Mouse (Mus musculus): ENCODE results near the gene Def6. TPM values are rescaled to one million over a fixed set of nuclear protein-coding genes. Genes with fewer than 3 reads are reported as not detected.

The Def6 gene
- total RNA-seq, 1 experiment, result 17.6 TPM

- H3K9ac ChIP-seq (ENCODE audit: insufficient read depth, low read depth, low read length, poor library complexity, severe bottlenecking), result no peak overlapping the region
- H3K36me3 ChIP-seq (ENCODE audit: control insufficient read depth, insufficient read depth, low read length, poor library complexity, severe bottlenecking), result no peaks in the 10 kb centered on the region; the same call in 1 of the 2 replicates
- peaks cover 8 to 13% of the 10 kb centered on the region in 2 experiments for H3K4me1 ChIP-seq (ENCODE audit: control insufficient read depth in 2 of 2, insufficient read depth in 2 of 2, low read length in 2 of 2, poor library complexity in 1 of 2)
- H3K4me3 ChIP-seq (ENCODE audit: insufficient read depth in 1 of 2, low read depth in 1 of 2, low read length in 2 of 2, poor library complexity in 1 of 2, severe bottlenecking in 1 of 2), result no peak overlapping the region
- DNase-seq (ENCODE audit: low read depth, low spot score), result no peak
- in situ Hi-C loops (cut with MboI; ENCODE audit: low sequenced_read_pairs in 2 of 2, unreplicated experiment in 2 of 2), result no loop called here
- no peak overlapping the region for H3K27ac ChIP-seq (ENCODE audit: insufficient read depth, low read depth, low read length, poor library complexity, severe bottlenecking)
- H3K9me3 ChIP-seq (ENCODE audit: control insufficient read depth, insufficient read depth, low read depth, low read length), result no peaks in the 10 kb centered on the region
- TF ChIP-seq CHD2 (IDR thresholded peaks at IDR 0.05; ENCODE audit: low read depth, low read length) (no peak), ZC3H11A (IDR thresholded peaks at IDR 0.05; ENCODE audit: borderline replicate concordance, low read depth, low read length) (no peak), HCFC1 (IDR thresholded peaks at IDR 0.05; ENCODE audit: borderline replicate concordance, insufficient read depth, low read length) (no peak), ZNF384 (IDR thresholded peaks at IDR 0.05; ENCODE audit: low read depth, low read length) (no peak), MAFK (IDR thresholded peaks at IDR 0.05; ENCODE audit: insufficient read depth, low read depth, low read length) (no peak)
These were observed 3.4 kb upstream of the Def6 start for GRCm38 (mm10) chr17:28204052-28204720.

DNA sequence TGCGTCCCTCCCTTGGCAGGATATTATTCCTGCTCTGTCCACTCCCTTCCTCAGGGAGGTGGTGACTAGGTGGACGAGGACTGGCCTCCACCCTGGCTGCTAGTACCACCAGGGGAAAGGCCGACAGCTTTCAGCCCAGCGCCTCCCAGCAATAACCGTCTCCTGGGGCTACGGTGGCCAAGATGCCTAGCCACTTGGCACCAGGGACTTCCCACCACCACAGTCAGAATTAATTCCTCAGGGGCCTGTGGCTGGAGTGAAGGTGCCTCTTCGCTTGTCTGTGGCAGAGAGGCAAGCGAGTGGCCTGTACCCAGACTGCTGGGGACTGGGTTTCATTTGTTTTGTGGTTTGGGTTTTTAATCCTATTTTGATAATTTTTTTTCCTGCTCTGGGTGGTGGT is 2.1 kb upstream of the Def6 start:
- Histone ChIP-seq H3K9me3 (ENCODE audit: control insufficient read depth, insufficient read depth, low read depth, low read length) (no peaks in the 10 kb centered on the region), H3K4me1 (ENCODE audit: control insufficient read depth in 2 of 2, insufficient read depth in 2 of 2, low read length in 2 of 2, poor library complexity in 1 of 2) (peaks cover 8 to 16% of the 10 kb centered on the region in 2 experiments), H3K27ac (ENCODE audit: insufficient read depth, low read depth, low read length, poor library complexity, severe bottlenecking) (no peak overlapping the region), H3K36me3 (ENCODE audit: control insufficient read depth, insufficient read depth, low read length, poor library complexity, severe bottlenecking) (no peaks in the 10 kb centered on the region; the same call in 1 of the 2 replicates), H3K9ac (ENCODE audit: insufficient read depth, low read depth, low read length, poor library complexity, severe bottlenecking) (no peak overlapping the region), H3K4me3 (ENCODE audit: insufficient read depth in 1 of 2, low read depth in 1 of 2, low read length in 2 of 2, poor library complexity in 1 of 2, severe bottlenecking in 1 of 2) (no peak overlapping the region)
- in situ Hi-C loops (cut with MboI; ENCODE audit: low sequenced_read_pairs in 2 of 2, unreplicated experiment in 2 of 2), result no loop called here
- TF ChIP-seq ZNF384 (IDR thresholded peaks at IDR 0.05; ENCODE audit: low read depth, low read length), result no peak
- DNase-seq (ENCODE audit: low read depth, low spot score), result no peak

DNA sequence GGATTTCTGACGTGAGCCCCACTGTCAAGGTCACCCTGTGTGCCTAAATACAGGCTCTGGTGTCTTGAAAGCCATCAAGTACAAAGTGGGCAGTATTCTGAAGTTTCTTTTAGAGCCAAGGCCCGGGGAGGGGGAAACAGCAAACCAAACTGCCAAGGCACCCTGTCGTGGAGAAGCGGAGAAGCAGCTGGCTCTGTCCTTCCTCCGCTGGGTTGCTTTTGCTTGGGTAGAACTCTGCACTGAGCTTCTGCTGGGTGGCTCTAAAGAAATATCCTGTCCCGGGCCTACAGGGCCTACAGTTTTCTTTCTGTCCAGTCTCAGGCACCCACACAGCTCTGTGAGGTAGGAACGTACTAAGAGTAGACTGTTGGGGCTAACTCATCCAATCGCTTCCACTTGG is 486 bp upstream of the Def6 start:
- H3K9ac ChIP-seq (ENCODE audit: insufficient read depth, low read depth, low read length, poor library complexity, severe bottlenecking), result peak overlapping the region; percentile 67; the same call in 1 of the 2 replicates

DNA sequence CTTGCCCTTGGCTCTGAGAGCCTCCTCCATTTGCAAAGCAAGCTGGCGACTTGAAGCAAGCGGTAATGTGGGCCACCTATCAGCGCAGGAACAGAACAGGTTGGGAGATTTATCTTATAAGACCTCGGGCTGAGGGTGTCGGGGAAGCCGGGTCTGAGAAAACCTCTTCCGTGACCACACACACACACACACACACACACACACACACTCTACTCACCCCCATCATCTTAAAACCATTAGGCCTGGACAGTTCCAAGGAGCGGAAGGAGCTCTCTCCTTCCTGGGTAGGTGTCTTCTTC is 685 bp downstream of the Def6 start:
- TF ChIP-seq HCFC1 (IDR thresholded peaks at IDR 0.05; ENCODE audit: borderline replicate concordance, insufficient read depth, low read length), result no peak
- no peak for TF ChIP-seq ZNF384 (IDR thresholded peaks at IDR 0.05; ENCODE audit: low read depth, low read length)
- no peak for TF ChIP-seq CHD2 (IDR thresholded peaks at IDR 0.05; ENCODE audit: low read depth, low read length)
- TF ChIP-seq MAFK (IDR thresholded peaks at IDR 0.05; ENCODE audit: insufficient read depth, low read depth, low read length), result no peak
- no peak for TF ChIP-seq ZC3H11A (IDR thresholded peaks at IDR 0.05; ENCODE audit: borderline replicate concordance, low read depth, low read length)
- peak overlapping the region; percentile 54; the same call in 1 of the 2 replicates for H3K27ac ChIP-seq (ENCODE audit: insufficient read depth, low read depth, low read length, poor library complexity, severe bottlenecking)
- H3K4me1 ChIP-seq (ENCODE audit: control insufficient read depth in 2 of 2, insufficient read depth in 2 of 2, low read length in 2 of 2, poor library complexity in 1 of 2), result peaks cover 9 to 29% of the 10 kb centered on the region in 2 experiments
- H3K4me3 ChIP-seq (ENCODE audit: insufficient read depth in 1 of 2, low read depth in 1 of 2, low read length in 2 of 2, poor library complexity in 1 of 2, severe bottlenecking in 1 of 2), result peak overlapping the region; percentile 54 to 77
- no peaks in the 10 kb centered on the region for H3K9me3 ChIP-seq (ENCODE audit: control insufficient read depth, insufficient read depth, low read depth, low read length)
- peak overlapping the region; percentile 85 for H3K9ac ChIP-seq (ENCODE audit: insufficient read depth, low read depth, low read length, poor library complexity, severe bottlenecking)
- H3K36me3 ChIP-seq (ENCODE audit: control insufficient read depth, insufficient read depth, low read length, poor library complexity, severe bottlenecking), result no peaks in the 10 kb centered on the region; the same call in 1 of the 2 replicates
- in situ Hi-C loops (cut with MboI; ENCODE audit: low sequenced_read_pairs in 2 of 2, unreplicated experiment in 2 of 2), result no loop called here
- DNase-seq (ENCODE audit: low read depth, low spot score), result no peak

More for the DNA sequence above, 486 bp upstream of the Def6 start:
- no peaks in the 10 kb centered on the region for H3K9me3 ChIP-seq (ENCODE audit: control insufficient read depth, insufficient read depth, low read depth, low read length)
- in situ Hi-C loops (cut with MboI; ENCODE audit: low sequenced_read_pairs in 2 of 2, unreplicated experiment in 2 of 2), result no loop called here
- no peak for DNase-seq (ENCODE audit: low read depth, low spot score)
- no peak overlapping the region for H3K4me3 ChIP-seq (ENCODE audit: insufficient read depth in 1 of 2, low read depth in 1 of 2, low read length in 2 of 2, poor library complexity in 1 of 2, severe bottlenecking in 1 of 2)
- H3K36me3 ChIP-seq (ENCODE audit: control insufficient read depth, insufficient read depth, low read length, poor library complexity, severe bottlenecking), result no peaks in the 10 kb centered on the region; the same call in 1 of the 2 replicates
- H3K4me1 ChIP-seq (ENCODE audit: control insufficient read depth in 2 of 2, insufficient read depth in 2 of 2, low read length in 2 of 2, poor library complexity in 1 of 2), result peaks cover 9 to 22% of the 10 kb centered on the region in 2 experiments
- H3K27ac ChIP-seq (ENCODE audit: insufficient read depth, low read depth, low read length, poor library complexity, severe bottlenecking), result peak overlapping the region; percentile 26; the same call in 1 of the 2 replicates
- TF ChIP-seq HCFC1 (IDR thresholded peaks at IDR 0.05; ENCODE audit: borderline replicate concordance, insufficient read depth, low read length), result no peak
- TF ChIP-seq ZC3H11A (IDR thresholded peaks at IDR 0.05; ENCODE audit: borderline replicate concordance, low read depth, low read length), result no peak
- no peak for TF ChIP-seq CHD2 (IDR thresholded peaks at IDR 0.05; ENCODE audit: low read depth, low read length)
- no peak for TF ChIP-seq ZNF384 (IDR thresholded peaks at IDR 0.05; ENCODE audit: low read depth, low read length)

All from ES-E14 (cell line).